Mouse (Mus musculus) bone marrow, adult 2 months (tissue): ENCODE results near the gene Gm28042.

Experiments
- CTCF ChIP-seq: fragments of 200-500 bp; IDR thresholded peaks from 2 replicates; pipeline ENCODE4 v1.5.1; 2011; ENCODE audit warnings: low read length, control low read depth; ENCODE audit not compliant: control insufficient read depth, insufficient read depth
- POLR2A ChIP-seq: fragments of 200-500 bp; IDR thresholded peaks from 2 replicates; pipeline ENCODE4 v1.6.1; 2011; ENCODE audit warnings: low read depth, mild to moderate bottlenecking, control low read depth, low read length, borderline replicate concordance; ENCODE audit not compliant: control insufficient read depth

GRCm38 (mm10) chr2:120068555-120069465 lies 41.5 kb downstream of the Gm28042 start:
- TF ChIP-seq CTCF (peak; percentile 60), POLR2A (no peak)
